Mouse (Mus musculus) telencephalon, adult 2 months (tissue): Measurements from ENCODE around the gene H2afz.
A peak's percentile ranks its signal among the peaks of the same experiment; 100 is the strongest.
"Not testable (repeated sequence)": the region's sequence is repeated elsewhere in the genome, so short reads cannot be mapped to it uniquely, and the experiment has no call there.

Source experiments
- DNase-seq: peaks from one replicate; pipeline ENCODE4 v3.0.0-alpha.2; 2011; ENCODE audit warnings: low read depth, low spot score

Gene H2afz

DNA sequence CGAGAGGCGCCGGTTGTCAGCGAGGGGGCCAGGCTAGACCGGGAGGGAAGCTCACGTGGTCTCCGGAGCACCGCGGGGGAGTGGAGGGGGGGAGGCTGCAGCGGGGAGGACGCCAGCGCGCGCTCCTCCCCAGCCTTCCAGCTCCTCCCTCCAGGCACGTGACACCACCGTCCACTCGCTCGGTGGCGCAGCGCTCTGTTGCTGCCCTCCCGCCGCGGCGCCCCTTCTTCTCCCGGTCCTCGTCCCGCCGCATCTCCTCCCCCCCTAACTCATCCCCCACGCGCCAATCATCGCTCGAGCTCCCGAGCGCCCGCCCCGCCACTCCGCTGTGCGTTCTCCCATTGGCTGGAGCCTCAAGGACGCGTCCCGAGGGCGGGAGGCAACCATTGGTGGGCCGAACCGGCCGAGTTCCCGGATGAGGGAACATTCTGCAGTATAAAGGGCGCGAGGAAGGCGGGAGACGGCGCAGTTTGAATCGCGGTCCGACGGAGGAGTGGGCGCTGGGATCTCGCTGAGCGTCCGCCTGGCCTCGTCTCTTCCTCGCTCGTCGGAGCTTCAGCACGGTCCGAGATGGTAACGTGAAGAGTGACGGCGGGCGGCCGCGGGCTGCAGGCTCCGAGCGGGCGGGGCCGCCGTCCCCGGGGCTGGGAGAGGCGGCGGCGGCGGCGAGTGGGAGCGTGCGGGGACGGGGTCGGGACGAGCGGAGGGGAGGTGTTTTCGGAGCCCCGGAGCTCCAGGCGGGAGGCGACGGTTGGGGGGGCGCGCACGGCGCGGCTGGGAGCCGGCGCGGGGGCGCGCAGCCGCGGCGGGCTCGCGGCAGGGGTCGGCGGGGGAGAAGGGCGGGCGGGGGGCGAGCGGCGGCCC lies at the start of gene H2afz:
Gene H2afz, plus strand, starts transcription at position 364 of the 864 bp plus-strand sequence.
- peak; percentile 96 for DNase-seq

DNA sequence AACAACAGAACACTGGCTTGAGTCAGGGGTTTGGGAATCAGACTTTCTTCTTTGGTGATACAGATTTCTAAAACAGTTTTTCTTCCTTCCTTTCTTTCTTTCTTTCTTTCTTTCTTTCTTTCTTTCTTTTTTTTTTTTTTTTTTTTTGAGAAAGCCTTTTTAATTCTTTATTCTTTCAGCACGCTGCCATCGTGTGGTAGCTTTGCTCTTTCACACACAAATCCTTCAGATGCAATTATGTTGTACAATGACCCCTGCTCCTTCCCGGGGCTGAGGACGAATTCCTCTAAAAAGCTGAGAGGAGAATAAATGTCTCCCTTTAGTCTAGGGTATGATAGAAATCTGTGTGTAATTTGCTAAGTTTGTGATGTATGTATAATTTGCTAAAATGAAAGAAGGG lies 45.6 kb upstream of the H2afz start:
- DNase-seq: no peak

DNA sequence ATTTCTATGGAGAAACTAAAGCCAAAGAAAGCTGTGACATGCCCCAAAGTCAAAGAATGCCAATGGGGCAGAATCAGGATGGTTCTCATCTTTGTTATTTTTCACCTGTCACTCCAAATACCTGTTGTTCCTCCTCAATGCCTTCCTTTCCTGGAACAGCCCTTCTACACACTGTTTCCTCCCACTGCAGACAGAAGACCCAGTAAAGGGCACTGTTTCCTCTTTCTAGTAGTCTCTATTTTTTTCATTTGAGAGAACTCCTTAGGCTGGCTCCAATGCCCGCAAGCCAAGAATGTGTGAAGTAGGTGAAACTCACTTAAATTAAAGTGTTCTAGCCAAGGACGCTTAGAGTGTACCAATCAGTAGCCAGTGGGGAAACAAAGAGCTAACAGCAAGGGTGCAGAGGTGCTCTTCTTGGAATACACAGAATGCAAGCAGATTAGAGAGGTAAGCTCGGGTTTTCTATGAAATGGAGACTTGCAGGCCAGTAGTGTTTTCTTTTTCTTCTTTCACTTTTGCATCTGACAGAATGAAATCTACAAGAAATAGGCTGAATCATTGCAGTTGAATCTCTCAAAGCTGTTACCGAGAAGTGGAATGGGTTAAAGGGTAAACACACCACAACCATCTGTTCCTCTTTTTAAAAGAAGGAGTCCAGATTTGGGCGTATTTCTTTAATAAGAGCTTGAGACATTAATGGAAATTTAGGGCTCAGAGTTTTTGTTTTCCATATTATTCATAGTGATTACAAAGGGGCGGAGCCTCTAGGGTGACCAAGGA lies 43.4 kb upstream of the H2afz start:
- DNase-seq: no peak

DNA sequence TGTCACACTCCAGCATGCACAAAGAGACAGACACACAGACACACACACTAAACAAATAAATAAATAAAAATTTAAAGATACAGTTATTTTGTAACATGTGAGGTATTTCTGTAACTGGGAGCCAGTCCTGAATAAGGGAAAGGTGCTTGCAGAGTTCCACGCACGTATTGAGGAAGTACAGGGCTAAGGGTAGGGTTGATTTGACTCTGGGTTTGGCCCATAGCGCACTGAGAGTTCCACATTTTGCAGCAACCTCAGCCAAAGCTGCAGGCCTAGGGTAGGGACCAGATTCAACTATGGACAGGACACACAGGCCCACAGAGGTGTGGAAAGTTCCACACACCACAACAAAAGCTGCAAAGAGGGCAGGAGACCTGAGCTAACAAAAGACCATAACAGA lies 41.0 kb upstream of the H2afz start:
- DNase-seq: no peak

DNA sequence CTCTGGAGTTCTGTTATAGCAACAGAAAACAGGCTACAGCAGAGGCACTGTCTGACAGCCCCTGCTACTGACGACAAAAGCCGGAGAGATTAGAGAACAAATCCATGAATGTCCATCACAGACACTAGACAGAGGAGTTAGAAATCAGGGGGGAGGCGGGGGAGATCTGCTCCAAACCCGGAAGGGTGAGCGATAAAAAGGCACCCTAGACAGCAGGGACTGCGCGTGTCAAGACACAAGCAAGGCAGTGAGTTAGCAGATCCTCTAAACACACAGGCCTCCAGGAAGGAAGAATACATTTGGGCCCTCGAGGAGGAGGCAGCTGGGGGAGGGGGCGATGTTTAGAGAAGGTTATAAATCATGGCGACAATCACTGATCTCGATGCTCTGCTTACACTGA lies 36.6 kb upstream of the H2afz start:
- no peak for DNase-seq

DNA sequence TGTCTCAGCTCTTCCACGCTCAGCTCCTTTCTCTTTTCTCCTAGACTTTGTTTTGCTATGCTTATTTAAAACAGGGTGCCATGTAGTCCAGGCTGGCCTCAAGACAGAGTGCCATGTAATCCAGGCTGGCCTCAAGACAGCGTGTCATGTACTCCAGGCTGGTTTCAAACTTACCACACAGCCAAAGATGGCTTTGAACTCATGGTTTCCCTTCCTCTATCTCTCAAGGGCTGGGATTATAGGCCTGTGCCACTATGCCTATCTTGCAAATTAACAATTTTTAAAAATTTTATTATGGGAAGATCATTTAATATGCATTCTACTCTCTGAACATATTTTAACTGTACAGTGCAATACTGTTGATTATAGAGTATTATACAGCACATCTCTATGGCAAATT lies 33.1 kb upstream of the H2afz start:
- no peak for DNase-seq

DNA sequence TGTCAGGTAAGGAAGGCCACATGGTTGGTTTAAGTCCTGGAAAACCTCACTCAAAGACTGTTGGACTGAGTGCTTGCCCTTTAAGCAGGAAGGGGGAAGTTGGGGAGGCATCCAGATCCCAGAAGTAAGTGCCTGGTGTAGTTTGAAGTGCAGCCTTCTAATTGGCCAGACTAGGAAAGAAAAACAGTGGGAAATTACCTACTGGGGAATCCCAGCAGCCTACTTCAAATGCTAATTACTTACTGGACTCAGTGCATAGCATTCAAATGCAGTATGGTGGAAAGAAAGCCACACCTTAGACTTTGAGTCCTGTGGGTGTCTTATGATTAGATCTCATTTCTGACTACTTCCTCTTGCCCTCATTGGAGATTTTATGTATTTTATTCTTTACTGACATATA lies 31.2 kb upstream of the H2afz start:
- DNase-seq: no peak

DNA sequence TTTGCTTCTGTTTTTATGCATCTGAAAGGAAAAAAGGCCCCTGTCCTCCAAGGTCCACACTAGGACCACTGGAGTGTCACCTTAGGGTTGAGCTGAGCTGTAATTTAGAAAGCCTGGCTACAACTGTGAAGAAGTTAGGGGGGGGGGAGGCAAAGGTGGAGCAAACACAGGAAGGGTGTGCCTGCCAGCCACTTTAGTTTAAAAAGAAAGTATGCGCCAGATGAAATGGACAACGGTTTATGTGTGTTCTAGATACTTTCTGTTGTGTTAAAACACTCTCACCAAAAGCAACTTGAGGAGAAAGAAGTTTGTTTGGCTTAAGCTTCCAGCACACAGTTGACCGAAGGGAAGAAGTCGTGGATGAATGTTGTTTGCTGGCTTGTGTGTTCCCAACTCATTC lies 30.6 kb upstream of the H2afz start:
- DNase-seq: no peak

DNA sequence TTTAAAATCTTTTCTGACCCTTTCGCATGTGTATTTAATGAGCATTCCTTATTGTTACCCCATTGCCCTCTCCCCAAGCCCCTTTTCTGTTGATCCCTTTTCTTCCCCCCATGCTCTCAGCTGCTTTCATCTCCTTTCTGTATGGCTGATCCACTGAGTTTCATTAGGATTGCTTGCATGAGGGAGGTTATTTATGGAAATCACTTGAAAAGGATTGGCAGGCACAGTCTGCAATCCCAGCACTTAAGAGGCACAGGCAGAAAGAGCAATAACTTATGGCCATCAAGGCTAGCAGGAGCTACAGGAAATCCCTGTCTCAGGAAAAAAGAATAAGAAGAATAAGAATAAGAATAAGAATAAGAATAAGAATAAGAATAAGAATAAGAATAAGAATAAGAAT lies 27.7 kb upstream of the H2afz start:
- DNase-seq: no peak

DNA sequence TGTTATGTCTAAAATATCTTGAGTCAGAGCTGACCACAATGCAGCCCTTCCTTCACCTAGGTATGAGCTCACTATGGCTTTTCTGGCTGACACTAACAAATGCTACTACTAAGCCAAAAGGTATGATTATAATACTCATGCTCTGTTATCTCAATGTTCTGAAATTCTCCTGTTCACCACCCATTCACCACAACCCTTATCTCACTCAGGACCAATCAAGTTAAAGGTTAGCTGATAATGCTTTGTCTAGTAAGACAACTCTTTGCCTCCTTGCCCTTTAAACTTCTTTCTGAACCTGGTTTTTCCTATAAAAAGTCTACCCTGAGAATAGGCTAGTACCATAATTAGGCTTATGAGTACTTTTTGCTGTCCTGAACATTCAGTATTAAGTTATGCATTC lies 26.1 kb upstream of the H2afz start:
- no peak for DNase-seq

DNA sequence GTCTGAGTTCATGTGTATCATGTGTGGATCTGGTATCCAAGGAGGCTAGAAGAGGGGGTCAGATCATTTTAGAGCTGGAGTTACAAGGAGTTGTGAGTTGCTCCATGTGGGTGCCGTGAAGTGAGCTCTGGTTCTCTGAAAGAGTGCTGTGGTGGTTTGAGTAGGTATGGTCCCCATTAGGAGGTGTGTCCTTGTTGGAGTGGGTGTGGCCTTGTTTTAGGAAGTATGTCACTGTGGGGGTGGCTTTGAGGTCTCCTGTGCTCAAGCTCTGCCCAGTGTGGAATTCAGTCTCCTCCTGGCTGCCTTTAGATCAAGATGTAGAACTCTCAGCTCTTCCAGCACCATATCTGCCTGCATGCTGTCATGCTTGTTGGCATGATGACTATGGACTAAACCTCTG lies 21.3 kb upstream of the H2afz start:
- no peak for DNase-seq

DNA sequence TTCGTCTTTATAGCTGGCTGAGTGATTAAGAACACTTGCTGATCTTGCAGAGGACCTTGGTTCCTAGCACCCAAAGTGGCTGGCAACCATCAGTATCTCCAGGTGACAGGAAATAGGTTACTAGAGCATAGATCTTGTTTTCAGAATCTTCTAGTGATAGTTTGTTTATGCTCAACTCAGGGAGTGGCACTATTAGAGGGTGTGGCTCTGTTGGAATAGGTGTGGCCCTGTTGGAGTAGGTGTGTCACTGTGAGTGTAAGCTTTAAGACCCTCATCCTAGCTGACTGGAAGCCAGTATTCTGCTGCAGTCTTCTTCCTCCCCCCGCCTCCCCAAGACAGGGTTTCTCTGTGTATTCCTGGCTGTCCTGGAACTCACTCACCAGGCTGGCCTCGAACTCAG lies 20.0 kb upstream of the H2afz start:
- DNase-seq: no peak

DNA sequence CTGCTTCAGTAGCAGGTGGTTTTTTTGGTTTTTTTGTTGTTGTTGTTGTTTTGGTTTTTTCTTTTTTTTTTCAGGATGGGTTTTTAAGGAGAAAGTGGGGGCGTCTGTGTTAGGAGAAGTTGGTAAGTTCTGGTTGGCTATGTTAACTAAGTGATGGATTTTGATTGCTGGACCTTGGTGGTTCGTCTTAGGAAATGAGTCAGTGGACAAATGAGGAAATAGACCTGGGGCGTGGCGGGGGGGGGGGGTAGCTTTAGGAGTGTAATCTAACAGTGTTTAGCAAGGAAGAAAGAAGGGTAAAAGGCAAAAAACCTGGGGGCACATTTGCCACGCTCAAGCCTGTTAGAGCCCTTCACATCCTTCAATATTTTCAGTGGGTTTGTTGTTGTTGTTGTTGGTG lies 17.7 kb upstream of the H2afz start:
- DNase-seq: no peak

DNA sequence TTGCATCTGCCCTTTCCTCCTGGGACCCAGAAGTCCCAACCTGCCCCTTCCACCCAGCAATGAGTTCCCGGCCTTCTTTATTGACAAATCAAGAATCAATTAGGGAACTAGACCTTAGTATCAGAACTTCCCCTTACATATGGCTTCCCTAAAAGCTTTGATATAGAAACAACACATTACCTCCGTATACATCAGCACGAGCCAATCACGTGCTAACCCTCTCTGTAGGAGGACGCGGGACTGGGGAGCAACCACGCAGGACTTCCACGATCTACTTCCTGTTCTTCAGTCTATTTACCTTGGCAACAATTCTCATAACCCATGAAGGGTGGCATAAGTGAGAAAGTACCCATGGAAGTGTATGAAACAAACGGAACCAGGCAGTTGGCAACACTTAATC lies 15.9 kb upstream of the H2afz start:
- DNase-seq: no peak

DNA sequence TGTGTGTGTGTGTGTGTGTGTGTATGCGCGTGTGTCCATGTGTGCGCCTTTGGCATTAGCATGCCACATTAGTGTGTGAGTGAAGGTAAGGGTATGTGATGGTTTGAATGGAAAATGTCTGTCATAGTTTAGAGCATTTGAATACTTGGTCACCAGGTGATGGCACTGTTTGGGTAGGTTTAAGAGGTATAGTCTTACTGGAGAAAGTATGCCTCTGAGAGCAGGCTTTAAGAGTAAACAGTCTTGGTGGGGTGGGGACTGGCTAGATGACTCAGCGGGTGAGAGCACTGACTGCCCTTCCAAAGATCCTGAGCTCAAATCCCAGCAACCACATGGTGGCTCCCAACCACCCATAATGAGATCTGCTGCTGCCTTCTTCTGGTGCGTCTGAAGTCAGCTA lies 14.6 kb upstream of the H2afz start:
- no peak for DNase-seq

DNA sequence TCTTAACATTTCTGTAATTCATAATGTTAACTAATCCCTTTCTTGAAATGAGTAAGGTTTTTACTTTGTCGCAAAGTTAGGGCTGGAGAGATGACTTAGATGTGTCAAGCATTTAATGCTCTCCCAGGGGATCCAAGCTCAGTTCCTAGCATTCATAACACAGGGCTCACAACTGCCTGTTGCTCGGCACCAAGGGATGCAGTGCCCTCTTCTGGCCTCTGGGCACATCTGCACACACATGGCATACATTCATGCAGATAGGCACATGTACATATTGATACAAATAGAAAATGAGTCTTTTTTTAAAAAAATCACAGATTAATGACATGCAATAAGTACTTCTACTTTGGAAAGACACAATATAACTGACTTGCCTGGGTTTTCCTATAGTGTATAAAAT lies 13.1 kb upstream of the H2afz start:
- no peak for DNase-seq

DNA sequence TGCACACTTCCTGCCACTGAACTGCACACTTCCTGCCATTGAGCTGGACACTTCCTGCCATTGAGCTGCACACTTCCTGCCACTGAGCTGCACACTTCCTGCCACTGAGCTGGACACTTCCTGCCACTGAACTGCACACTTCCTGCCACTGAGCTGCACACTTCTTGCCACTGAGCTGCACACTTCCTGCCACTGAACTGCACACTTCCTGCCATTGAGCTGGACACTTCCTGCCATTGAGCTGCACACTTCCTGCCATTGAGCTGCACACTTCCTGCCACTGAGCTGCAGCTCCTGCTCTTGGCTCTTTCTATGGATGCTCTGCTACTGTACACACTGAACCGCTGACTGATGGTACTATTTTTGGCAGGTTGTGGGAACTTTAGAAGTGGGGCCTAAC lies 11.3 kb upstream of the H2afz start:
- DNase-seq: not testable (repeated sequence)

DNA sequence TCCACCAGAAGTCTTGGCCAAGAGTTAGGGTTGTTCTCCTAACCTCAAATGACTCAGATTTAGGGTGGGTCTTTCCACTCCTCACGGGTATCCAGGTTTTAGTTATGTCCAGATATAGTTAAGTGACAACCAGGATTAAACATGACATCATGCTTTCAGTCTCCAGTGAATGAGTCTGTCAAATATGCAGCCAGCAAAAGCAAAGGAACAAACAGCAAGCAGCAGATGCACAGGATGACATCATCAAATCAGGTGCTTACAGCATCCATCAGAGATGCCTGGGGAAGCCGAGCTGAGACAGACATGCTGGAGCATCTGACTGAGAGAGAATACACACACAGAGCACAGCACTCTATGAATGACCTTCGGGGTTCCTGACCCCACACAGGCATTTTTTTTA lies 9.0 kb upstream of the H2afz start:
- DNase-seq: no peak

DNA sequence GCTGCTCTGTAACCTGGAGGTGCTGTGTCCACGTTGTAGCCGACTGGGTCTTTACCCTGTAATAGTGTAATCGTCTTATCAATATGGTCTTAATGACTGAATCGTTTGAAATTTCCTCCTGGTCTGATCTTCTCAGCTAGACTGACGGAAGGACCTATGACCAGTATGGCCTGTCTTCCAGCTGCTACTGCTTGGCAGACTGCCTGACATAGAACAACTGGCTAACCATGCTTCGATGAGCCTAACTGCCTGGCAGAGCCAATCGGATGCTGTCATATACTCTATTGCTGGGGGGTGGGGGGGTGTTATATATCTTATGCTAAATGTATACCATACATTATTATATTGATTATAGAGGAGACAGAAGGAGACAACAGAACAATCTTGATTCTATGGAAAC lies 8.2 kb upstream of the H2afz start:
- no peak for DNase-seq

DNA sequence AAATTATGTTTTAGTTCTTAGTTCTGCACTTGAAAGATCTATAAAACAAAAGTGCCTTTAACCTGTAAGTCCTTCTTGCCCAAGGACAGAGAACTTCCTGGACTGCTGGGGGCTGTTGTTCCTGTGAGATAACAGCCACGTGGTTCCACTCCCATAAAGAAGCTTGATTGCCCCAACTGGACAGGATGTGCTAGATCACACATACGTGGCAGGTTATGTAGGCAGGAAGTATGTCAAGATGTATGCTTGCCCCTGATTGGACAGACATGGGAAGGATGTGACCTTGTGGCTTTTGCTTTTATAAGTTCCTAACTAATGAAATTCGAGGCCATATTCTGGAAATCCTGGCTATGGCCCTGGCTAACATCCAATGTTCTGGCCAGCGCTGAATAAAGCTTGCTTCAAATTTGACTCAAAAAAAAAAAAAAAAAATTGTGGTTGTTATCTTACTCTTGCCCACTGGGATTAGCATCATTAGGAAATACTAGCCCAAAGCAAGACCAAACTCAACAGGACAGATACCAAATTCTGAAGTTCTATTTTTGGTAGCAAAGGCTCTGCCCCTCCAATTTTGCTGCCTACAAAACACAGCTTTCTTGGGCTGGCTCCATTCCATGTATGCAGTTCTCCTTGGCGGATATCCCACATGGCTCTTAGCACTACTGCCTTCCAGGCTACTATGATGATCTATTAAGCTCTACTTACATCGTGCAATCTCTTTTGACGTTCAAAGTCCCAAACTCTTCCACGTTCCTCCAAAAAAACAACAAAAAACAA lies 3.7 kb upstream of the H2afz start:
- DNase-seq: no peak

DNA sequence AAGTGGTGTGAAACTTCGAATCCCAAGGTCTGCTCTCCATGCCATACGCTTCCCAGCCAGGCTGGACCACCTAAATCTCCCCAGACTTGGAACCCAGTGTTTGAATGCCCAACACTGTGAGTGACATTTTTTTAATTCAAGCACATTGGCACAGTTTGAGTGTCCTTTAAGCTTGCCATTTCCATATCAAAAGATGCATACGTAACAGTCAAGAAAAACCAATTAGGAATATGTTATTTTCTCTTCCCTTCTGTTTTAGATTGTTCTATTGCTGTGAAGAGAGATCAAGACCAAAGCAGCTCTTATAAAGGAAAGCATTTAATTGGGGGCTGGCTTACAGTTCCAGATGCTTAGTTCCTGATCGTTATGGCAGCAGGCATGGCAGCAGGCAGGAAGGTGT lies 2.9 kb upstream of the H2afz start:
- DNase-seq: no peak

DNA sequence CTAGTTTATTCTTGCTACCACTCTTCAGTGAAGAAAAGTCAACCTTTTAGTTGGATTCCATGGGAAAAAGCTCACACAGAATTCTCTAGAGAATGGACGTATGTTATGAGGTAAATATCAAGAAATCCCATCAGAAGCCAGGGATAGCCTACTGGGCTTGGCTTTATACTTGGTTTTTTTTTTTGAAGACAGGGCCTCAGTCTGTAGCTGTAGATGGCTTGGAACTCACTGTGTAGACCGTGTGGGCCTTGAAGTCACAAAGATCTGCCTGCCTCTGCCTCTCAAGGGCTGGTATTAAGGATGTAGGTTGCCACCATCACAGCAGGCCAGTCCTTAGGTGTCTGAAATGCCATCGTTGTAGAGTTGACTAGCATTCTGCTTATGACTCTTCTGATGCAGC lies 1.7 kb upstream of the H2afz start:
- DNase-seq: no peak
